Mouse (Mus musculus) limb, embryonic 10.5 days (tissue): ENCODE results near the gene Xlr5a. TPM values are rescaled to one million over a fixed set of nuclear protein-coding genes. Genes with fewer than 3 reads are reported as not detected.
"Not testable (repeated sequence)": the region's sequence is repeated elsewhere in the genome, so short reads cannot be mapped to it uniquely, and the experiment has no call there.

Experiments used
- DNase-seq: peaks from one replicate; pipeline ENCODE4 v3.0.0-alpha.2; 2017; ENCODE audit warnings: low spot score
- H3K27ac ChIP-seq: fragments of 300-500 bp; sonication (generic); 2 replicates; pipeline ENCODE4 v1.5.1; 2016; ENCODE audit warnings: mild to moderate bottlenecking
- H3K27me3 ChIP-seq: fragments of 300-500 bp; sonication (generic); 2 replicates; pipeline ENCODE4 v1.6.1; 2016; ENCODE audit warnings: low read depth, mild to moderate bottlenecking; ENCODE audit not compliant: poor library complexity, severe bottlenecking
- H3K36me3 ChIP-seq: fragments of 300-500 bp; sonication (generic); 2 replicates; pipeline ENCODE4 v1.6.1; 2016; ENCODE audit warnings: mild to moderate bottlenecking, moderate library complexity
- H3K4me1 ChIP-seq: fragments of 300-500 bp; sonication (generic); 2 replicates; pipeline ENCODE4 v1.6.1; 2016
- H3K4me3 ChIP-seq: fragments of 300-500 bp; sonication (generic); 2 replicates; pipeline ENCODE4 v1.5.1; 2016; ENCODE audit warnings: mild to moderate bottlenecking, moderate library complexity
- H3K9me3 ChIP-seq: fragments of 300-500 bp; sonication (generic); replicated peaks from 2 replicates; pipeline ENCODE4 v1.6.1; 2016; ENCODE audit warnings: mild to moderate bottlenecking
- WGBS: fragments of 180-500 bp; shearing (Covaris S2); methylation state at CpG from one replicate; pipeline ENCODE4 v1.1.7; 2016; 5-methylcytosine and 5-hydroxymethylcytosine counted together
- polyA plus RNA-seq: library from polyadenylated mRNA; unstranded; fragments of >200 nt; fragmentation: Nextera tagmentation; extraction: Ambion mirVana; gene quantifications from 2 replicates; pipeline ENCODE4 v1.2.1, GENCODE M21; 2016

Xlr5a gene
- polyA plus RNA-seq: not detected in 2 replicates

DNA sequence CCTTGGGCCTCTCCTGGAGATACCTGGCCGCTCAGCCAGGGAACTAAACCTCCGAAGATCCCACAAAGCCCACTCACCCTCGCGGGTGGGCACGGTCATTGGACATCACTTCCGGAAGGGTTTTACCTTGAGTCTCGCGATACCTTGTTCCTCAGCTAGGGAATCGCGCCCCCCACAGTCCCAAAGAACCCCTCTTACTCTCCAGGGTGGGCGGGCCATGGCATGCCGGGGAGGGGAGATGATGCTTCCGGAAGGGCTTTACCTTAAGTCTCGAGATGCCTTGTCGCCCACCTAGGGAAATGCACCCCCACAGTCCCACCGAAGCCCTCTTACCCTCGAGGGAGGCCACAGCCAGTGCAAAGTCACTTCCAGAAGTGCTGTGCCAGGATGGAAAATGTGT is at the start of gene Xlr5a, which contains the start of gene Xlr5c:
Gene Xlr5a, minus strand, starts transcription at position 101 of the 400 bp plus-strand sequence.
Gene Xlr5c, minus strand, starts transcription at position 101 of the 400 bp plus-strand sequence.
- not testable (repeated sequence) for H3K4me3 ChIP-seq, H3K9me3 ChIP-seq, H3K27me3 ChIP-seq, H3K4me1 ChIP-seq, H3K36me3 ChIP-seq, DNase-seq, H3K27ac ChIP-seq
- 95% methylated on average over 13 of the region's 17 CpGs for WGBS

DNA sequence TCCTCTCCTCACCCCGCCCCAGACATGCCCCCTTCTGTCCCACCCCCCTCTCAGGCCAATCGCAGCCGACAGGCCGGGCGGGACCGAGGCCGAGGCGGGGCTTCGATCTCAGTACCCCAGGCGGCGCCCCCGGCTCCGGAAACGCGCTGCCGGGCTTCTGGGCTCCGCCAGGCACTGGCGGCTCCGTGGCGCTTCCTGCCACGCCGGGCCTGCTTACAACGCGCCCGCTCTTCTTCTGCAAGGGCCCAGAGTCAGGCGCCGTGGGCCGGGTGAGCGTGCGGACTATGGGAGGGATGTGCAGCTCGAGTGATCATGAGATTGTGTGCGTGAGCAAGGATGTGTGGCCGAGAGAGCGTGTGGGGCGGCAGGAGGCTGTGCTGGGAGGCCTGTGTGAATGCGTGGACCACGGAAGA is 49.7 kb upstream of the Xlr5a start, which contains the start of gene Zfp275:
Gene Zfp275, plus strand, starts transcription at position 139 of the 413 bp plus-strand sequence.
- Histone ChIP-seq H3K4me1 (peaks cover 6% of the 10 kb centered on the region), H3K4me3 (peak within 1 kb of the TSS; percentile 66), H3K9me3 (no peaks in the 10 kb centered on the region), H3K27me3 (peaks cover 75% of the 10 kb centered on the region), H3K27ac (peak within 1 kb of the TSS; percentile 90), H3K36me3 (peaks cover 13% of the 10 kb centered on the region)
- peak; percentile 82 for DNase-seq
- WGBS: 8% methylated on average over 37 of the region's 37 CpGs

DNA sequence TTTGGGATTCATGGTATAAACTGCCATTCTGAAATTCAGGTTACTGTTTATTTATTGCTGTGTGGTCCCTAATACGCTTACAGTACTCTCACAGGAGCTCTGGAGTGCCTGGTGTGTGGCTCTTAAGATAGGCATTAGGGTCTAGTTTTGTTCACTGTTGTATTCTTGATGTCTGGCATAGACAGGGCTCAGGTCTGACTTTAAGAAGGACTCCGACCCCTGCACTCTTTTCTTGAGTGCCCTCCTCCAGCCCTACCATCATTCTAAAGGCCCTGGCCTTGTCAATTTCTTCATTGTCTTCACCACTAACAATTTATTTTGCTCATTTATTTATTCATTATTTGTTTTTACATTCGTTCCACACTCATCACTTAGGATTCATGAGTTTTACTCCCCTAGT is 49.3 kb upstream of the Xlr5a start:
- peak overlapping the region; percentile 66 for H3K4me3 ChIP-seq
- no peak for DNase-seq
- peaks cover 10% of the 10 kb centered on the region for H3K36me3 ChIP-seq
- H3K27ac ChIP-seq: no peak overlapping the region
- no peaks in the 10 kb centered on the region for H3K9me3 ChIP-seq
- WGBS: 37% methylated on average over 3 of the region's 3 CpGs
- peaks cover 75% of the 10 kb centered on the region for H3K27me3 ChIP-seq
- peaks cover 6% of the 10 kb centered on the region for H3K4me1 ChIP-seq

DNA sequence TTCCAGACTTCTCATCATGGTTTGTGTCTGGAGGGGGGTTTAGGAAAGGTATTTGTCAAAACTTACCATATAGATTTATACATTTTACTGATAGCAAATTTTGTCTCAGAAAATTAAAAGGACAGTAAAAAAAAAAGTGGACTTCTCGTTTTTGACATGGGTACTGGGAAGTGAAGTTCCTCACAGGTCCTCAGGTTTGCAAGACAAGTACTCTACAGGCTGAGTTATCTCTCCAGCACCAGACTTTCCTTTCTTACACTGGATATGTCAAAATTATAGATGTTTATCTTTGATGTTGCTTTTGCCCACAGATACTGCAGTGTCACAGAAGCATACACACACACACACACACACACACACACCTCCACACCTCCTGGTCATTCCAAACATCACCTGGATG is 48.7 kb upstream of the Xlr5a start:
- Histone ChIP-seq H3K27me3 (peaks cover 75% of the 10 kb centered on the region), H3K27ac (no peak overlapping the region)
- 67% methylated on average over 1 of the region's 1 CpGs for WGBS

GRCm38 (mm10) chrX:73336740-73337139 is 44.0 kb upstream of the Xlr5a start, which contains the start of gene Gm45015:
Gm45015 (minus strand) TSS chrX:73336840.
- DNase-seq: no peak
- Histone ChIP-seq H3K27me3 (peaks cover 64% of the 10 kb centered on the region), H3K4me3 (no peak within 1 kb of the TSS), H3K4me1 (no peaks in the 10 kb centered on the region), H3K9me3 (no peaks in the 10 kb centered on the region), H3K36me3 (no peaks in the 10 kb centered on the region), H3K27ac (no peak within 1 kb of the TSS)
- WGBS: 90% methylated on average over 4 of the region's 4 CpGs

More for the DNA sequence above, 48.7 kb upstream of the Xlr5a start:
- peaks cover 6% of the 10 kb centered on the region for H3K4me1 ChIP-seq
- no peaks in the 10 kb centered on the region for H3K9me3 ChIP-seq
- no peak overlapping the region for H3K4me3 ChIP-seq
- no peak for DNase-seq
- H3K36me3 ChIP-seq: peaks cover 8% of the 10 kb centered on the region; the same call in 1 of the 2 replicates

- Histone ChIP-seq H3K9me3 (no peaks in the 10 kb centered on the region), H3K27me3 (peaks cover 60% of the 10 kb centered on the region)
- no peak for DNase-seq
Measured at GRCm38 (mm10) chrX:73333548-73333947, 40.8 kb upstream of the Xlr5a start.

GRCm38 (mm10) chrX:73327215-73327614 is 34.4 kb upstream of the Xlr5a start:
- Histone ChIP-seq H3K27me3 (peaks cover 44% of the 10 kb centered on the region; the same call in 1 of the 2 replicates), H3K27ac (no peak overlapping the region), H3K9me3 (no peaks in the 10 kb centered on the region), H3K4me3 (no peak overlapping the region), H3K4me1 (no peaks in the 10 kb centered on the region), H3K36me3 (no peaks in the 10 kb centered on the region)
- no peak for DNase-seq
- WGBS: 90% methylated on average over 2 of the region's 2 CpGs

More at GRCm38 (mm10) chrX:73333548-73333947, 40.8 kb upstream of the Xlr5a start:
- H3K27ac ChIP-seq: no peak overlapping the region
- H3K4me1 ChIP-seq: no peaks in the 10 kb centered on the region
- H3K36me3 ChIP-seq: no peaks in the 10 kb centered on the region
- no peak overlapping the region for H3K4me3 ChIP-seq

DNA sequence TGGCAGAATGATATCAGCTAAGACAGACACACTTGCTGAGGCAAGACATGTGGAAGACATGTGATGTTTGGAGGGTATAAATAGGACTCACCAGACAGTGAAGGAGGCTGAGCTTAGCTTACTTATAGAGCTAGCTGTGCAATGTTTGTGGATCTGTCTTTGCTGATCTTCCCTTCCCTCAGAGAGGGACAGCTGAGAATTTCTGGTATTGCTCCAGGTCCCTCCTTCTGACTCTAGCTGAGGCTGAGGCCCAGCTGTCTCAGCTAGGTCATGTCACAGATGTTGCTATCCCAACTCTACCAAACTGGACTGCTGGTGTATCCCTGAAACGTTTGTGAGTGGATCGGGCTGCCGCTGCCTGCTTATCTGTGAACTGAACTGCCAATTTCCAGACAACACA is 28.3 kb upstream of the Xlr5a start:
- Histone ChIP-seq H3K4me3 (no peak overlapping the region), H3K36me3 (no peaks in the 10 kb centered on the region), H3K27me3 (peaks cover 39% of the 10 kb centered on the region), H3K27ac (no peak overlapping the region), H3K9me3 (no peaks in the 10 kb centered on the region), H3K4me1 (no peaks in the 10 kb centered on the region)
- 79% methylated on average over 3 of the region's 3 CpGs for WGBS
- no peak for DNase-seq

GRCm38 (mm10) chrX:73312522-73312921 is 19.7 kb upstream of the Xlr5a start:
- Histone ChIP-seq H3K9me3 (no peaks in the 10 kb centered on the region), H3K36me3 (no peaks in the 10 kb centered on the region), H3K4me3 (no peak overlapping the region), H3K27me3 (peaks cover 32% of the 10 kb centered on the region), H3K27ac (no peak overlapping the region), H3K4me1 (no peaks in the 10 kb centered on the region)
- 56% methylated on average over 3 of the region's 3 CpGs for WGBS
- no peak for DNase-seq

GRCm38 (mm10) chrX:73295745-73296144 is 3.0 kb upstream of the Xlr5a start:
- not testable (repeated sequence) for H3K9me3 ChIP-seq, H3K36me3 ChIP-seq, H3K27ac ChIP-seq, H3K4me3 ChIP-seq, DNase-seq, H3K27me3 ChIP-seq, H3K4me1 ChIP-seq
- 75% methylated on average over 8 of the region's 10 CpGs for WGBS

DNA sequence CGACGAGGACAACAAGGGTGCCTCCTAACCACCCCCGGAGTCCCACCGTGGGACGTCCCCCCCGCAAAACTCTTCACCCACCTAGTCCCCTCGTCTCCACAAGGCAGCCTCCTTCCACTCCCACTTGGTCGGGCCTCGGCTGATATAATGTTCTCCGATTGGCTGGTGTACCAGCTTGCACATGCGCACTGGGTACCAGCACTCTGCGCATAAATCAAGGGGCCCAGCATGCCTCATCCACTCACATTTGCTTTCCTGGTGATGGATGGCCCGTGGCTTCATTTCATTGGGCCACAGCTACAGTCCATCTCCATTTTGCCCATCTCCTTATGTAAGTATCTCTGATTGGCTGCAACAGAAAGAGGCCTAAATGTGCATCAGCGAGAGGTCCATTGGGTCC is 27.5 kb downstream of the Xlr5a start, which contains the start of gene Xlr3c:
Gene Xlr3c, minus strand, starts transcription at position 121 of the 400 bp plus-strand sequence.
- H3K9me3 ChIP-seq, H3K27me3 ChIP-seq, H3K4me1 ChIP-seq, DNase-seq, H3K27ac ChIP-seq, H3K4me3 ChIP-seq, H3K36me3 ChIP-seq: not testable (repeated sequence)
- 91% methylated on average over 14 of the region's 14 CpGs for WGBS

DNA sequence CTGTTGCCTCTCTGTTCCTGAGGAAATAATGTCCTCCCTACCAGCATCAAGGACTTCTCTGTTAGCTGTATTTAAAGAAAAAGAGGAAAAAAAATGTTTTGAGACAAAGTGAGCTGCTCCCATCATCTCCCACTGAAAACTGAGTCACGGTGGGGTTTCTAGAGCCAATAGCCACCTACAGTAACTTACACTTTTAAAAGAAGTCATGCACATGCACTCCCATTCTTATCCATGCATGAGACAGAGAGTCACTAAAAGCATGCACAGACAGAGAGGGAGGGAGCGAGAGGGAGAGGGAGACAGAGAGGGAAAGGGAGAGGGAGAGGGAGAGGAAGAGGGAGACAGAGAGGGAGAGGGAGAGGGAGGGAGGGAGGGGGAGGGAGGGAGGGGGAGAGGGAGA is 30.3 kb downstream of the Xlr5a start:
- WGBS: 79% methylated on average over 1 of the region's 2 CpGs
- not testable (repeated sequence) for DNase-seq, H3K9me3 ChIP-seq, H3K27me3 ChIP-seq, H3K36me3 ChIP-seq, H3K4me1 ChIP-seq, H3K27ac ChIP-seq, H3K4me3 ChIP-seq

DNA sequence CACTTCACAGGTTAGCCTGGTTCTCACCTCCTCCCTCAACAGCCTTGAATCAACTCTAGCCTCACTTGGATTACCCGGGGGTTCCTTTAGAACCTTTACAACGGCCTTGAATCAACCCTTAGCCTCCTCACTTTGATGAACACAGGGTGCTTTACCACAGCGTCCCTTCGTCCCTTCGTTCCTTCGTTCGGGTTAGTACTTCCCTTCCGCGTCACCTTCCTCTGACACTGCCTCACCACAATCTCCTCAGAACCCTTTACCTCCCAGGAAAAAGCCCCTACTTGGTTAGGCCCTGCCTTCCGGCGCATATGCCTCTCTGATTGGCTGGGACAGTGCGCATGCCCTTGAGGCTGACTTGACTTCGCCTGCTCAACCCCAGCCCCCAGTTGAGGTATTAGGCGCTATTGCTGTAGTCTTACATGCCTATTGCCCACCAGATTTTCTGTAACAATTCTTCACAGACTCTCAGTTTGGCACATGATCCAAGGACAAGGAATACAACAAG is 49.9 kb downstream of the Xlr5a start, which contains the start of gene Xlr4c:
Gene Xlr4c, minus strand, starts transcription at position 310 of the 505 bp plus-strand sequence.
- H3K27me3 ChIP-seq, H3K4me1 ChIP-seq, H3K4me3 ChIP-seq, H3K36me3 ChIP-seq, H3K9me3 ChIP-seq, DNase-seq, H3K27ac ChIP-seq: not testable (repeated sequence)
- 88% methylated on average over 14 of the region's 14 CpGs for WGBS
